Mouse (Mus musculus) left cerebral cortex, adult 18-20 months (tissue): ENCODE measurements at regions not wholly inside any gene's neighbourhood (a gene's known extent, or its start where the extent isn't known, plus 50 kb on each side); places are given as distances from the start of the nearest gene placed in this dataset.

ENCODE experiments used
- DNase-seq, 2 experiments: peaks; one replicate each; pipeline ENCODE4 v3.0.0; 2021 to 2022; ENCODE audit warnings: low spot score in 2 of 2, mixed read lengths in 1 of 2

DNA sequence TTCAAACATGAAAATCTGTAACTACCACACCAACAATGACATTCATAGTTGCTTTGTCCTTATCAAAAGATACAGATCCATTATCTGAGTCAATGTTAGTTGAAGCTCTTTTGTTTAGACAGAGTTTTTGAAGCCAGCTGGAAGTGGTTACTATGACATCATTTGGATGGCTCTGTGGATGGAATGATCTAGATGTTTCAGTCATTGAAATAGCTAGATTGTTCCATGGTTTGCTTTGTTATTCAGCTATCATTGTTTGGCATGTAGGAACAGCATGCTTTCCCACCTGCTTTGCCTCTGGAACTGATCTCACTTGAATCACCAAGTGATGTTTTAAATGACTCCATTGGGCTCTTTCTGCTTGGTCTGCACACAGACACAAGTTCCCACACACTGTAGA lies 144.2 kb upstream of the Marcks start:
- DNase-seq = no peak

DNA sequence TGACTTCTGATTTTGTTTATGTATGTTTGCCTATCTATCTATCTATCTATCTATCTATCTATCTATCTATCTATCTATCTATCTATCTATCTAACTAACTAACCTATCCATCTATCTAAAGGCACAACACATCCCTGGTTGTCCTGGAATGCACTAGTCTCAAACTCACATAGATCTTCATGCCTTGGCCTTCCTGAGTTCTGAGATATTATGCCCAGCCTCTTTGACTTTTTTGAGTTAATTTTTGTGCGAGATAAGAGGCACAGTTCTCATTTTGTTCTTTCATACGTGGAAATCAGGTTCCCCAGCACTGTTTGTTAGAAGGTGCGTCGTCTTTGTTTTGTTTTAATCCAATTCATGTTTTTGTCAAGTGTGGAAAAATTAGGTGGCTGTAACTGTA lies 142.1 kb upstream of the Marcks start:
- DNase-seq = no peak

DNA sequence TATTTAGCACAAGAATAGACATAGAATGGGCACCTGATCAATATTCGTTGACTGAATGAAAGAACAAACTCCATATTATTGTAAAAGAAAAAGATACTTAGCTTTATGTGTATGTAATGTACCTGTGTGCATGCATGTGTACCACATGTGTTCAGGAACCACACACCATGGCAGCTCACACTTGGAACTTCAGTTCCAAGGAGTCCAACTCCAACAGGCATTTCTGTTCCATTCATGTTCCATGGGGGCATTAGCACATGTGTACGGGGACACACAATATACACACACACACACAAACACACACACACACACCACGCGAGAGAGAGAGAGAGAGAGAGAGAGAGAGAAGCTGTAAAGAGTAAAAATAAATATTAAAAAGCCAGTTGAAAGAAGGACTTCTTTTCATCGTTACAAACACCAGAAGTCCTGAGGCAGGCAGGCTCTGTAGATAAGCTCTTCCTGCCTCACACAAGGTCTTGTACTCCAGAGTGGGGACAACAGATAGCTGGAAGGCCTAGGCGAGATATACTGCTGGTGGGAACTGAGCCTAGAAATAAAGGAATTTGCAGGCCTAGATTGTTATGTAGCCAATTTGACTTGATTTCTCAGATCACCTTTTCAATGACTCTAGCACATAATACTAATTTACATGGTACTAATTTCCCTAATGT lies 141.6 kb upstream of the Marcks start:
- DNase-seq = no peak

DNA sequence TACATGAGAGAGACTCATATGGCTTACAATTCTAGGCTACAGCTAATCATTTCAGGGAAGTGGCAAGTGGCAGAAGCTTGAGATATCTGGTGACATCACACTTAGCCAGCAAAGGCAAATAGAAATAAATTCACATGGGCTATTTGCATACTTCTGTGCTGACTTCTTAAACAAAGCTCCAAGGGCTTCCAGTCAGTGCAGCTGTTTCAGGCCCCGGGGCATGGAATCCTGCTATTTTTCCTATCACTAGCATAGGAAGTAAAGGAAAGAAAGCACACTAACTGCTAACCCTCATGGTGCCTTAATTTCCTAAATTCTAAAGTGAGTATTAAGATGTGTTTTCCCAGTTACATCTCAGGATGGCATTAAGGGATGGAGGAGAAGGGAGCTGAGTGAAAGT lies 140.6 kb upstream of the Marcks start:
- no peak for DNase-seq

DNA sequence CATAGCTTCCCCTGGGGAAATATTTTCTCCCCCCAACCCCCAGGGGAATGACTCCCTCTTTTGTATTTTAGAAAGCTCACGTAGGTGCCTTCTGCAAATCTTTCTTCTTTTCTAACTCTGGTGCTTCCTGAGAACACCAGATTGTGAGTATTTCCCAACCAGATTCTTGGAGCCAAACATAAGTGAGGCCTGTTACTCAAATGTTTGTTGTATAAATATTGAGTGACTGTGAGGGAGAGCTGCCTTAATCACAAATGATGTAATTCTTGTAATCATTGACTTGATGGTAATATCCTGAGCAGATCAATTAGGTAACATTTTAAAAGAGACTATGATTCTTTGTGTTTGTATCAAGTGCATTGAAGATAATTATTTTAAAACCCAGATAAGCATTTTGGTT lies 137.1 kb upstream of the Marcks start:
- no peak for DNase-seq

DNA sequence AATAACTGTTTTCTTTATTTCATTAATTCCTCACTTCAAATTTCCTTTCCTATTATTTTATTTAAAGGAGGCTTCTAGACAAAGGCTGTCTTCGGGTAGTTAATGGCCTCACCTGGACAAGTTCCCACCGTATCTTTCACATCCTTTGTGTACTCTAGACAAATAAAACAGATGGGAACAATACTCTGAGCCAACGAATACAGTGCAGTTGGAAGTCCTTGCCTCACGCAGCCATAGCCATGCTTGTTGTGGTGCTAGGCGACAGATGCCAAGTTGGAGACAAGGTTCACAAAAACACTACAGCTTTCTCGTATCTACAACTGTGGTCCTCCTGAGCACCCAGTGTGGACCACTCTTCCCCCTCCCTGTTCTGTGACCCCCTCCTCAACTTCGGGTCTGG lies 136.6 kb upstream of the Marcks start:
- DNase-seq = no peak

DNA sequence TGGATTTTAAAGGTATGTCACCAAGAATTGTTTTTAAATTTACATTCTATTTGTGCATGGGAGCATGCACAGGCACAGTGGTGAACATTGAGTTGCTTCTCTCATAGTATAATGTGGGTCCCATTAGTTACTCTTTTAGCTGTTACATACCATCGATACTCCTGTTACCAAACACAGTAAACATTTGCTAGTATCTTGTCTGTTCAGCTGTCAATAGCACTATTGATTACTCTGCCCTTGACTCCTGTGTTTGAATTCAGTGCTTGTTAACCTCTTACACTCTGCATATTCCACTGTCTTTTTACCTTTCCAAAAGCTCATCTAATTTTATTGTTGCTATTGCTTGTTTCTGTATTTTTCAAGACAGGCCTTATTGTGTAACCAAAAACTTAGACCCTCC lies 133.2 kb upstream of the Marcks start:
- DNase-seq = no peak

DNA sequence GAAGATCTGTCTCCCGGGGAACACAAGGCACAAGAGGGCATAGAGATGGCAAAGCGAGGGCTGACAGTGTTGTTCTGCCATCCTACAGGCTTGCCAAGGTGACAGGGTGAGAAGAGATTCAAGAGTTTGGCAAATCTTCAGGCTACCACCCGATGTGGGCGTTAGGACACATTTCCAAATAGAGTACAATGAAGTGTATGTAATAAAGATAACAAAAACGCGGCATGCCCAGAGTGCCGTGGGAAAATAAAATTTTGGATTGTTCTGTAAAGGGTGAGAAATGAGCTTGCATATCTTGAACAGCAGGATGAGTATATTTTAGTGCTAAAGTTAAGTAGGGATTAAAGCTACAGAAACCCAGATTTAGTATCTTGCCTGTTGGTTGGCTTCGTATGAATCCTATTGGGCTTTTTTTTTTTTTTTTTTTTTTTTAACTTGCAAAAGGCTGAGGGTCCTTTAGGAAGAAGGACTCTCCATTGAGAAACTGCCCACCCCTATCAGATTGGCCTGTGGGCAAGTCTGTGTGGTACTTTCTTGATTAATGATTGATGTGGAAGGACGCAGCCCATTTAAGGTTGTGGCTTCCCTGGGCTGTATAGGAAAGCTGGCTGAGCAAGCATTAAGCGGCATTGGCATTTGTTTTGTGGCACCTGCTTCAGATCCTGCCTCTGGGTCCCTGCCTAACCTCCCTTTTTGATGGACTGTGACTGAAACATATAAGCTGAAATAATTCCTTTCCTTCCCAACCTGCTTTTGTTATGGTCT lies 131.7 kb upstream of the Marcks start:
- DNase-seq = no peak

DNA sequence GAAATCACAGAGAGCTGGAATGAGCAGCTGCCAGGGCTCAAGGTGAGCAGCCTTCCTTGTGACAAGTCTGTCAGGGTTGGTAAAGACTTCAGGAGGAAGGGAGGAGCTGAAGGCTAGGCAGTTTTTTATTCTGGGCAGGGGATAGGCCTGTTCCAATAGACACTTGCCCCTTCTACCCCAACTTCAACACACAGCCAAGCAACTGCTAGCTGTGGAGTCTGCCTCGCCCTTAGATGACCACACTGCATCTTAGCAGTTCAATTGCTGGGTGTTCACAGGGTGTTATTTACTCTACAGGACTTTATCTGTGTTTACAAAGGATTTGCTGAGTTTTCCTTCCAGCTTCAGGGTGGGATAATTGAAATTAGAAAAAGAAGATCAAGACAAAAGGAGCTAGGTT lies 128.2 kb upstream of the Marcks start:
- DNase-seq = no peak

DNA sequence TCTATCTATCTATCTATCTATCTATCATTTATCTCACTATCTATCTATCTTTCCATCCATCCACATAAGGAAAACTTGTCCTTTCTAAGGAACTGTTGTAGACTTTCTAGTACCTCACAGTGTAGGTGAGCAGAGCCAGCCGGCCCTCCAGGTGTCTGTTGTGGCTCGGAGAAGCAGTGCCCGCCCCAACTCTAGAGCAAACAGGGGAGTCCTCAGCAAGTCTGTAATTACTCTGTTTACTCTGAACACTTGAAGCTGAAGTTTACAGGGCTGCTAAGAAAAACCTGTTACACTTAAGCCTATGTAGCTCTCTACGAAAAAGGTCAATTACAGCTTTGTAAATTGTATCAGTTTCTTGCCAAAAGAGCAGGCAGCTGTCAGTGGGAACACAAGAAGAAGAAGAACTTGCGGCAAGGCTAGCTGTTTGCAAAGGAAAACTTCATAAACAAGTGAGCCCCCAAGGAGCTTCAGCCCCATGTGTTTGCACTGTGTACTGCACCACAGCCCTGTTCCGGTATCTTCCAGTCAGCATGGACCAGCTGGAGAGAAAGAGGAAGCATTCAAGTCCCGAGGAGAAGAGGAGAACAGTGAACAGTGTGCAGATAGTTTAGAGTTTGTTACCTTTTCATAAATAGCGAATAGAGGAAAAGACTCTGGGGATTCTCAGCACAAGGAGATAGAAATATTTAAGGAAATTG lies 122.2 kb upstream of the Marcks start:
- DNase-seq = no peak

DNA sequence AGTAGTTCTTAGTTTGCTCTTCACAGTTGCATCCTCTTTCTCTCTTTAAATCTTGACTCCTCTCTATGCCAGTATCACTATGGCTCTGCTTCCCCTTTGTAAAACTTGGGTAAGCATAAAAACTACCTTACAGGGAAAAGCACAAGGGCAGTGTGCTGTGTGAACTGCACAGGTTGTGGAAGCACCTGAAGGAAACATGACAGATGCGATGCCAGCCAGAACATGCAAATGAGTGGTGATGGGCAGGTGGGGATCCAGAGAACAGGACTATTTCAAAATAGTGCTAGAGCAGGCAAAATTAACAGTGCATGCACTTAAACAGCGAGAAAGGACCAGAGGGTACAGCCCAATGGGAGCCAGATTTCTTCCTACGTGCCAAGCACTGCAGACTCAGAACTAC lies 120.5 kb upstream of the Marcks start:
- DNase-seq = no peak

DNA sequence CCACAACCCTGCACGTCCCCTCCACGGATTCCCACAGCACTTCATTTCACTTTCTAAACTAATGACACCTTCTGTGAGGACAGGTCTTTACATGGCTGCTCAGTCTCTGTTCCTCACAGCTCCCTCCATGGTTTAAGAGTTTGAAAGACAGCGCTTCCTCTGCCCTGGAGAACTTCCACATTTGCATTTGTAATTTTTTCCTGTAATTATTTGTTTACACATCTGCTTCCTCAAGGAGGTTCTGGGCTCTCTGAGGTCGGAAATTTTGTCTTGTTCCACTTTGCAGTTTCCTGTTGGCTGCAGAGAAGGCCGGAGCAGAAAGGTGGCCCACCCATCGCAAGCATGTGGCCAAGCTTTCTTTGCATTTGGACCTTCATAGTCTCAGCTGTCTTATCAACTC lies 118.8 kb upstream of the Marcks start:
- DNase-seq = no peak

DNA sequence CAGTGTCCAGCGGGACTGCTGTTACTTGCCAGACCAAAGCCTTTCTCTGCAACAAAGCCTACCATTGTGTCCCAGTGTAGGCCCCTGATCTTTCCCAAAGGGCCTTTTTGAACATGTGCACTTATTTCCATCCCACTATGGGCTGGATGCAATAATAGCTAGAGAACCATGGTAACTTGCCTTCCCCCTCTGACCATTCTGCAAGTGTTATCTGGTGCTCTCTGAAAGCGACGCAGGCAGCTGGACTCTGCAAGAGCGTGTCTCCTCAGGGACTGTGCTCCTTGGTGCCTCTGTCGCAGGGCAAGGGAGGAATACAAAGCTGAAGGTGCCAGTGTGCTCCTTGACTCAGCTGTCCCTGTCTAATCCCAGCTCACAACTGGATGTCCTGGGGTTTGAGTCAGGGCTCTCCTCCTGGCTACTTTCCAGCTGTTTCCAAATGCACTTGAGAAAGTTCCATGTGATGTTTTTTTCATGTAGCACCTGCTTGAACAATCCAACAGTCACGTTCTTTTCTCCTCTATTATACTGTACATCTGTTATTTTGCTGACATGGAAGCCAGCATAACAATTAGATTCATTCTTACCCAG lies 112.3 kb upstream of the Marcks start:
- DNase-seq = no peak

DNA sequence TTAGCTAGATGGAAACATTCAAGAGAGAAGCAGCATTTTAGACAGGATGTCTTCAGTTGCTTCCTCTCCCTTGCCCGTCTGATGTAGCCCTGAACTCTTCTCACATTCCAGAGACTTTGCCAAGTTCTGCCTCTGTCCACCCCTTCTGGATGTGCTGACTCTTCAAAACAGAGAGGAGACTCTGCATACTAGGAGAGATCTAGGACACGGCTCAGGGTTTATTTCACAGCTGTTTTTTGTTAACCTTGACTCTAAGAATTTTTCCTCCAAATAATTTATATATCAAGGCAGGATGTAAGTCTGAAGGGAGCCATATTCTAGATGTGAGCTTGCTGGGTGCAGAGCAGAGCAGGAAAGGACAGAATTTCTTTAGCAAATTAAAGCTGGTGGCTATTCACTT lies 111.4 kb upstream of the Marcks start:
- no peak for DNase-seq

DNA sequence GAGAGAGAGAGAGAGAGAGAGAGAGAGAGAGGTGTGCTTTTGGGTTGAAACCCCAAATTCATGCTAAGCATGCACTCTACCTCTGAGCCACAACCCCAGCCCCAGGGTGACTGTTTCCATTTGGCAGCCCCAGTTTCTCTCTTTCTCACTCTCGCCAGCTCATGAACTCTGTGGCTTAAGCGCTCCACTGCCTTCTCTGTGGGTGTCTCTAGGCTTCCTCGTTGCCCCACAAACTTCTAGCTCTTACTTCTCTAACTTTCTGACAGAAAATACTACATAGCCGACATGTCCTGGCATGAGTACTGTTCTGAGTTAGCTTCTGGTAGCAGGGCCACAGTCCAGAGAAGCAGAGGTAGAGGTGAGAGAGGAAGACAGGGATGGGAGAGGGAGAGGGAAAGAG lies 110.8 kb upstream of the Marcks start:
- DNase-seq = no peak

DNA sequence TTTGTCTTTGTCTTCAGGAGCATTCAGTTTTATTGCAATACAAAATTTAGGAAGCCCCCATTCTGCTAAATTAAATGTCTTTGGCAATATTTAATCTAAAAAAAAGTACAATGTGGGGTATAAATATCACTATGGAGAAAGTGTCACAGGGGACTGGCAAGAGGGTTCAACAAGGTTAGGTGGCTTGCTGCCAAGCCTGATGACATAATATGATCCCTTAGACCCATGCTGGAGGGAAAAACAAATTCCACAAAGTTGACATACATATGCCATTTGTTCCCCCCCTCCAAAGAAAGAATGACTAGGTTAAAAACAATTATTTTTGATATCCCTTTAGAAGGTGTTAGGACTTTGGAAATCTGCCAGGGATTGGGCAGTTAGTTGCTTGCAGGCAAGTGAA lies 108.4 kb upstream of the Marcks start:
- no peak for DNase-seq

DNA sequence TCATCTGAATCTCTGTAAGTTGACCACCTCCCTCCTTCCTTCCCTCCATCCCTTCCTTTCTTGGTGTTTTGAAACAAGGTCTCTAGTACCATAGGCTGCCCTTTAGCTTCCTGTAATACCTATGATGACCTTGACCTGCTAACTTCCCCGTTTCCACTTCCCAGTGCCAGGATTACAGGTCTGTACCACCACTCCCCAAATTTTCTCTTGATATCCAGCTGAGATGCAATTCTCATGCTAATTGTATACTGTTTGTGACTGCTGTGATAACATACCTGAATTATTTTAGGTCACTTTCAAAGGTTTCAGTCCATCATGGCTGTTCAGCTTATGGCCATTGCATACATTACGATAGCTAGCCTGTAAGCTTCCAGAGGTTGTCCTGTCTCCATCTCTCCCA lies 104.4 kb upstream of the Marcks start:
- no peak for DNase-seq

DNA sequence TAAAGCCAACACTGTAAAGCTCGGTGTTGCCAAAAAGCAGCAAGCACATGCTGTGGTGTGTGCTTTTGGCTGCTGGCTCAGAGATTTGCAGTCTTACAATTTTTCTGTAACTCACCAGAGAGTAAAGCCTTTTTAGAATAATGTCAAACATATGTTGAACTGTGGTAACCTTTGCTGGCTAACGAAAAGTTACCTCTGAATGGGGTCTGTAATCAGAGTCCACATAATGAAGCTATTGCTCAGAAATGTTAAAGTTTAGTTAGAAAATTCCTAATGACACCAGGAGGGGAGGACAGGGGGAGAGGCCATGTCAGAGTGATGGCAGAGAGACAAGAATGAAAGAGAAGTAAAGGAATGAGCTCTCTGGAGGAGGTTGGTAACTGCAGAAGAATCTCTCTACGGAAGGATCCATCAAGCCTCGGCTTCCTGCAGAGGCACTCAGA lies 103.1 kb upstream of the Marcks start:
- DNase-seq = no peak

DNA sequence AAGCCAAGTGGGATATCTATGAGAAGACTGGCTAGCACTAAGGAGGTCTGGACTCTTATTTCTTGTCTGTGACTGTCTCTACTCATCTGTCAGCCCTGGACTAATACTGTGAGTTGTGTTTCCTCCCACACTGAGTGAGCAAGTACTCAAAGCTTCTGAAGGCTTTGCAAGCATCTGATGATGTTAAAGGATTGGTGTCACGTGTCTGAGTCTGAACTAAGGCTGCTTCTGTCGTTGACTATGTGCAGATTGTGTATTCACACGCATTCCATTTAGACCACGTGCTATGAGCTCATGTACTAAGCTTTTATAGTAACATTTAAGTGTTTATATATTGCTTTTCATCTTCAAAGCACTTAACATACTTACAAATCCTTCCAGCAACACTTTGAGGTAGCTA lies 101.9 kb upstream of the Marcks start:
- DNase-seq = no peak

DNA sequence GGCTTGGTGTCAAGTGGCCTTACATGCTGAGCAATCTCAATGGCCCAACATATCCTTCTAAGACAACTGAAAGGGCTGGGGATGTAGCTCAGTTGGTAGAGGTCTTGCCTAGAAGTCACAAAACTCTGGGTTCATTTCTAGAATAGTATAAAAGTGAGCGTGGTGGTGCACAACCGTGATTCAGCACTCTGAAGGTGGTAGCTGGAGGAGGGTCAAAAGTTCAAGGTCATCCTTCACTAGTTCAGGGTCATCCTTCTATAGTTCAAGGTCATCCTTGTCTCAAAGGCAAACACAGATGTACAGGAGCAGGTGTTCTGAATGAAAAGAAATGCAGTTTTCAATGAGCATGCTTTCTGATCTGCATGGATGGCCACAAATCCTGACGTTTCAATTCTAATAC lies 101.5 kb upstream of the Marcks start:
- DNase-seq = no peak

DNA sequence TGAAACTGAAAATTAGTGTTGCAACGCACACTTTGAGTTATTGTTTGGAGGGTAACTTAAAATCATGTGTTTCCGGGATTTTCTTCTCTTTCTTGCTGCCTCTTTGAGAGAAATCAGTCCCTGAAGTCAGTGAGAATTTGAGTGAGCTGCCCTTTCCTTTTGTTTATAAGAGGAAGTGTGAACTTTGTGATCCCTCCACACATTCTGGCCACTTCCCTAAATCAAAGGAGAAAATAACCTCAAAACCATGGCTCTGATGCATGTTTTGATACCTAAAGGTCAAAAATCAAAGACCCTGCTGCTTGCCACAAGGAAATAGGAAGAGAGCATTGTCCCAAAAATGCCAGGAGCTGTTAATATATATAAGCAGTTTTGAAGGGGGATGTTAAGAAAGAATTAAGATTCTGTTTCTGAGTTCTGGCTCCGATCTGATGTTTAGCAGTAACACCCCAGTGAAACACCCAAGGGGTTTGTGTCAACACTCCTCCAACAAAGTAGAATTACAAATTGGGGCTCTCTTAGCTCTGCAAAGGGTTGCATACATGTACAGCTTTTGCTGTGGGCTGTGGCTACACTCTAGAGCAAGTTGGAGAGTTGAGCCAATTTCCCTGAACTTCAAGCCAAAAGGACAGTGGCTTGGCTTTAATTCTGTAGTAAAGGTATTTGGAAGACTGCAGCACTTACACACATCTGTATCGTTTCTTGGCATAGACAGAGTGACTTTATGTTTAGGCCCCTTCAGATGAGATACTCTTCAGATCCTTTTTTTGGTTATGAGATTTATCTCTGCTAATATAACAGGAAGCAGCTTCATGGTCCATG lies 97.5 kb upstream of the Marcks start:
- no peak for DNase-seq
